Mouse (Mus musculus) liver, embryonic 14.5 days (tissue): ENCODE data around the gene Ccdc107.

Experiments
- CTCF ChIP-seq: IDR thresholded peaks from 2 replicates; pipeline ENCODE4 v1.5.1; 2016; ENCODE audit warnings: antibody characterized with exemption, low read depth, control low read depth
- EP300 ChIP-seq: IDR thresholded peaks from 2 replicates; pipeline ENCODE4 v1.6.1; 2016; ENCODE audit warnings: antibody characterized with exemption, low read depth

- TF ChIP-seq EP300 = no peak
- TF ChIP-seq CTCF = no peak
Observed at GRCm38 (mm10) chr4:43443511-43443910, 49.2 kb upstream of the Ccdc107 start.
